Mouse (Mus musculus) thymus, adult 2 months (tissue): ENCODE measurements around the gene Ehhadh. TPM values are rescaled to one million over a fixed set of nuclear protein-coding genes. Genes with fewer than 3 reads are reported as not detected.
"Not testable (repeated sequence)": the region's sequence is repeated elsewhere in the genome, so short reads cannot be mapped to it uniquely, and the experiment has no call there.

Experiments
- DNase-seq: peaks from one replicate; pipeline ENCODE4 v3.0.0; 2021
- H3K27ac ChIP-seq: fragments of 200-500 bp; 2 replicates; pipeline ENCODE4 v1.5.1; 2012; ENCODE audit warnings: low read length, control low read depth; ENCODE audit not compliant: control insufficient read depth, insufficient read depth
- H3K27me3 ChIP-seq: fragments of 200-500 bp; 2 replicates; pipeline ENCODE4 v1.6.1; 2012; ENCODE audit warnings: mild to moderate bottlenecking, low read length, moderate library complexity, mixed read lengths; ENCODE audit not compliant: control insufficient read depth, insufficient read depth
- H3K36me3 ChIP-seq: fragments of 200-500 bp; 2 replicates; pipeline ENCODE4 v1.6.1; 2012; ENCODE audit warnings: mild to moderate bottlenecking, low read length, moderate library complexity; ENCODE audit not compliant: control insufficient read depth, insufficient read depth
- H3K4me1 ChIP-seq: fragments of 200-500 bp; replicated peaks from 2 replicates; pipeline ENCODE4 v1.6.1; 2012; ENCODE audit warnings: low read length; ENCODE audit not compliant: control insufficient read depth, insufficient read depth
- H3K4me3 ChIP-seq: fragments of 200-500 bp; 2 replicates; pipeline ENCODE4 v1.5.1; 2012; ENCODE audit warnings: mild to moderate bottlenecking, low read length, control low read depth, moderate library complexity; ENCODE audit not compliant: control insufficient read depth, insufficient read depth
- CTCF ChIP-seq: fragments of 200-500 bp; IDR thresholded peaks from 2 replicates; pipeline ENCODE4 v1.5.1; 2012; ENCODE audit warnings: mild to moderate bottlenecking, control low read depth, low read length, moderate library complexity, borderline replicate concordance; ENCODE audit not compliant: control insufficient read depth, poor library complexity, insufficient read depth; ENCODE audit errors: extremely low read depth
- POLR2A ChIP-seq: fragments of 200-500 bp; IDR thresholded peaks from 2 replicates; pipeline ENCODE4 v1.6.1; 2012; ENCODE audit warnings: mild to moderate bottlenecking, low read length, control low read depth, moderate library complexity; ENCODE audit not compliant: control insufficient read depth, poor library complexity, insufficient read depth; ENCODE audit errors: extremely low read depth
- WGBS: fragments of 180-500 bp; shearing (Covaris S2); methylation state at CpG from one replicate; pipeline ENCODE4 v1.1.7; 2018; 5-methylcytosine and 5-hydroxymethylcytosine counted together
- polyA plus RNA-seq: library from polyadenylated mRNA; depleted of rRNA; stranded (reverse); fragments of >200 nt; gene quantifications from 2 replicates; pipeline ENCODE4 v1.2.3, GENCODE M21; 2012

Ehhadh gene
- polyA plus RNA-seq, 1 experiment = 8.0 TPM

GRCm38 (mm10) chr16:21804258-21804657 is 16.7 kb upstream of the Ehhadh start:
- no peaks in the 10 kb centered on the region for H3K27me3 ChIP-seq
- TF ChIP-seq CTCF (no peak), POLR2A (no peak)
- DNase-seq = no peak

GRCm38 (mm10) chr16:21795071-21795470 is 7.5 kb upstream of the Ehhadh start:
- DNase-seq = no peak
- TF ChIP-seq CTCF (no peak), POLR2A (no peak)
- no peak overlapping the region for H3K27ac ChIP-seq
- H3K36me3 ChIP-seq = peaks cover 9% of the 10 kb centered on the region
- no peaks in the 10 kb centered on the region for H3K4me1 ChIP-seq
- no peak overlapping the region for H3K4me3 ChIP-seq
- no peaks in the 10 kb centered on the region for H3K27me3 ChIP-seq
- 47% methylated on average over 5 of the region's 5 CpGs for WGBS

More at GRCm38 (mm10) chr16:21804258-21804657, 16.7 kb upstream of the Ehhadh start:
- WGBS = 97% methylated on average over 1 of the region's 1 CpGs
- Histone ChIP-seq H3K27ac (no peak overlapping the region), H3K4me1 (peaks cover 10% of the 10 kb centered on the region), H3K4me3 (no peak overlapping the region), H3K36me3 (peaks cover 52% of the 10 kb centered on the region)

GRCm38 (mm10) chr16:21794697-21795045 is 7.1 kb upstream of the Ehhadh start:
- WGBS = under 1% methylated on average over 14 of the region's 14 CpGs
- H3K4me3 ChIP-seq = peak overlapping the region; percentile 95

GRCm38 (mm10) chr16:21793875-21794696 is 6.5 kb upstream of the Ehhadh start, which contains the start of gene Map3k13:
TSS of gene Map3k13 (plus strand) at chr16:21794346.
- H3K27me3 ChIP-seq = no peaks in the 10 kb centered on the region
- peak within 1 kb of the TSS; percentile 95 for H3K4me3 ChIP-seq
- peak; percentile 91 for TF ChIP-seq POLR2A
- no peak for TF ChIP-seq CTCF
- DNase-seq = peak; percentile 95
- H3K4me1 ChIP-seq = no peaks in the 10 kb centered on the region
- peaks cover 1% of the 10 kb centered on the region for H3K36me3 ChIP-seq
- WGBS = 2% methylated on average over 47 of the region's 47 CpGs
- peak within 1 kb of the TSS; percentile 2; the same call in 1 of the 2 replicates for H3K27ac ChIP-seq

More at GRCm38 (mm10) chr16:21794697-21795045, 7.1 kb upstream of the Ehhadh start:
- Histone ChIP-seq H3K4me1 (no peaks in the 10 kb centered on the region), H3K27me3 (no peaks in the 10 kb centered on the region), H3K36me3 (peaks cover 7% of the 10 kb centered on the region), H3K27ac (0 out of 2 replicates have a peak overlapping the region, but pooled peaks have one; percentile 2)
- no peak for DNase-seq
- no peak for TF ChIP-seq CTCF
- no peak for TF ChIP-seq POLR2A

GRCm38 (mm10) chr16:21793080-21793810 is 5.6 kb upstream of the Ehhadh start:
- DNase-seq, H3K4me1 ChIP-seq, H3K27ac ChIP-seq, H3K4me3 ChIP-seq, H3K36me3 ChIP-seq, H3K27me3 ChIP-seq: not testable (repeated sequence)
- WGBS = 41% methylated on average over 2 of the region's 2 CpGs

- no peak for DNase-seq
- TF ChIP-seq CTCF (no peak), POLR2A (no peak)
- no peak overlapping the region for H3K4me3 ChIP-seq
Measured at GRCm38 (mm10) chr16:21791779-21792178, 4.2 kb upstream of the Ehhadh start.

More at GRCm38 (mm10) chr16:21791779-21792178, 4.2 kb upstream of the Ehhadh start:
- Histone ChIP-seq H3K27ac (no peak overlapping the region), H3K36me3 (no peaks in the 10 kb centered on the region), H3K4me1 (peaks cover 4% of the 10 kb centered on the region; the same call in 1 of the 2 replicates), H3K27me3 (no peaks in the 10 kb centered on the region)
- WGBS = 88% methylated on average over 3 of the region's 3 CpGs
